Mouse (Mus musculus): ENCODE data around the gene Slc25a10. TPM values are rescaled to one million over a fixed set of nuclear protein-coding genes. Genes with fewer than 3 reads are reported as not detected.

Gene Slc25a10
- polyA plus RNA-seq, 1 experiment from 2014 or later, result 36.7 TPM

DNA sequence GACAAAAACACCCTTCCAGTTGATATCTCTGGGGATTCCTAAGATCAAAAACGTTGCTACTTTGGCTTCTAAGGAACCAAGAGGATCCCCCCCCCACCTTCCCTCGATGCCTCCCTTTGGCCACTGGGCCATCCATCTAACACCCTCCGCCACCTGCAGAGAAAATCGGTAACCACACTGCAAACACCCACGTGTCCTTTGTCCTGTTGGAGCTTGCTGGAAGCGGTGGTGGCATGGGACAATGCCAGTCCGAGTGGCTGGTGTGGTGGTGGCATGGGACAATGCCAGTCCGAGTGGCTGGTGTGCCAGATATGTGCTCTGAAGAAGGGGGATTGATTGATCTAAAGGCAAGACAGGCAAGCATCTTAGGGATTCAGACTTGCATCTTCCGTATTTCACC is 40.0 kb downstream of the Slc25a10 start:
- H3K27ac ChIP-seq, result no peak overlapping the region
- H3K36me3 ChIP-seq, result no peaks in the 10 kb centered on the region
- H3K27me3 ChIP-seq, result peaks cover 71% of the 10 kb centered on the region
- H3K9ac ChIP-seq, result no peak overlapping the region
- H3K4me1 ChIP-seq, result peaks cover 15% of the 10 kb centered on the region
- ATAC-seq (ENCODE audit: insufficient number of reproducible peaks, low FRiP score, low TSS enrichment, low read depth), result no peak
- no peak overlapping the region for H3K4me2 ChIP-seq
- H3K9me3 ChIP-seq, result no peaks in the 10 kb centered on the region
- WGBS, result 28% methylated on average over 9 of the region's 9 CpGs
- H3K4me3 ChIP-seq, result no peak overlapping the region

DNA sequence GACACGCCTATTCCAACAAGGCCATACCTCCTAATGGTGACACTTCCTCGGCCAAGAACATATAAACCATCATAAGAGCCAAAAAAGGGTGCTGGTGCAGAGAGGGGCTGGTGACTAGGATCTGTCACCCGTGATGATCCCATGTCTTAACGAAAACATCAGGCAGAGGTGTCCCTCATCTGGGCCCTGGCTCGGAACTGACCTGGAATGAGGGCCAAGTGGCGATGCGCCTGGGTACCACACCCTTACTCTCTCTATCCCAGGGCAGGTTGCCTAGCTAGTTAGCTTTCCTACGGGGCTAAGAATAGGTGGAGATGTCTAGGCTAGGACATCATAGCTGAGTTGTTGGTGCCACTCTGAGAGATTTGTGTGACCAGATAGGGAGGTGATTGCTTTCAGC is 42.5 kb downstream of the Slc25a10 start:
- Histone ChIP-seq H3K4me3 (no peak overlapping the region), H3K27me3 (peaks cover 53% of the 10 kb centered on the region), H3K9me3 (no peaks in the 10 kb centered on the region), H3K9ac (no peak overlapping the region), H3K4me1 (peaks cover 25% of the 10 kb centered on the region), H3K27ac (no peak overlapping the region), H3K4me2 (no peak overlapping the region), H3K36me3 (no peaks in the 10 kb centered on the region)
- ATAC-seq (ENCODE audit: insufficient number of reproducible peaks, low FRiP score, low TSS enrichment, low read depth), result no peak
- 79% methylated on average over 8 of the region's 8 CpGs for WGBS

DNA sequence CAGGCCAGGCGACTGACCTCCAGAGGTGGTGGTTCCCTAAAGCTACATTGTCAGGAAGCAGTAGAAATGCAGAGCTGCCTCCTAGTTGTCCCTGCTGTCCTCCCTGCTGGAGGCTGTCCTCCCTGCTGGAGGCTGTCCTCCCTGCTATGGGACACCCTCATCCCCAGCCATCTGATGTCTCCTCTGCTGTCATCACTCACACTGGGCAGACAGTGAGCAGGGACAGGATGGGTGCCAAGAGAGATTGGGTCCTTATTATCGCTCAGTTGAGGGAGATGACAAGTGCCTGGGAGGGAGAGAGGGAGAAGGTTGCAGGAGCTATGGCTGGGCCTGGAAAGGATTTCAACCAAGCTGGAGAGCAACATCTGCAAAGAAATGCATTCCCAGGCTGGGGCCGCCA is 43.5 kb downstream of the Slc25a10 start:
- WGBS, result 68% methylated on average over 3 of the region's 3 CpGs
- no peak overlapping the region for H3K4me2 ChIP-seq
- H3K9ac ChIP-seq, result no peak overlapping the region
- no peaks in the 10 kb centered on the region for H3K9me3 ChIP-seq
- peak overlapping the region; percentile 22; the same call in 1 of the 2 replicates for H3K27ac ChIP-seq
- H3K36me3 ChIP-seq, result no peaks in the 10 kb centered on the region
- peaks cover 43% of the 10 kb centered on the region for H3K27me3 ChIP-seq
- peaks cover 35% of the 10 kb centered on the region for H3K4me1 ChIP-seq
- no peak for ATAC-seq (ENCODE audit: insufficient number of reproducible peaks, low FRiP score, low TSS enrichment, low read depth)
- no peak overlapping the region for H3K4me3 ChIP-seq

DNA sequence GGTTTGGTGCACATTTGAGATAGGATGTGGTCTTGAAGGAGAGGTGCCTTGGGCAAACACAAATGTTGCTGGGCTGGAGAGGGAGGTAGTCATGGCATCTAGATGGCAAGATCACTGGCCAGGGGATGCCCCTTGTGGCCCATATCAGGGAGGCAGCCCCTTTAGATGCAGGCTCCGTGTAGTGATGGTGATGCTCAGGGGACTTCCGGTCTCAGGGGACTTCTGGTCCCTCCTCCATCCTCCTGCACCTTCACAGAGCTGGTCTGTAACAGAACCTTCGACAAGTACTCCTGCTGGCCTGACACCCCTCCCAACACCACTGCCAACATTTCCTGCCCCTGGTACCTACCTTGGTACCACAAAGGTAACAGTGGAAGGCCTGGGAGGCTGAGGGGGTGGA is 44.2 kb downstream of the Slc25a10 start:
- Histone ChIP-seq H3K27ac (no peak overlapping the region), H3K4me2 (no peak overlapping the region), H3K27me3 (peaks cover 36% of the 10 kb centered on the region), H3K4me1 (peaks cover 30% of the 10 kb centered on the region), H3K9me3 (no peaks in the 10 kb centered on the region), H3K36me3 (no peaks in the 10 kb centered on the region), H3K9ac (no peak overlapping the region), H3K4me3 (no peak overlapping the region)
- WGBS, result 79% methylated on average over 3 of the region's 3 CpGs
- ATAC-seq (ENCODE audit: insufficient number of reproducible peaks, low FRiP score, low TSS enrichment, low read depth), result no peak

DNA sequence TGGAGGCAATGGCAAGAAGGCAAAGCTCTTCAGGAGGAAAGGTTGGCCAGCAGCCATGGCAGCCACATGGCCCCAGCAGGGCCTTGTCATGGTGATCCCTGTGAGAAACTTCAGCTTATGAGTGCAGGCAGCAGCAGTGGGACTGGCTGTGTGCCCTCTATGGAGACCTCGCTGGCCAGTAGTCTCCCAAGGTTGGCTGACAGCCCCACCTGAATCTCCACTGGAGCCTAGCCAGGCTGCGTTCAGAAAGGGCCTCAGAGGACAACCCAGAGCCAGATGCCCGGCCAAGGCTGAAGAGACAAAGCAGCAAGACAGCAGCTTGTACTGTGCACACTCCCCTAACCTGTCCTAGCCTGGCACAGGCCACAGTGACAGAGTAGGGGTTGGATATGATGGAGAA is 46.8 kb downstream of the Slc25a10 start:
- Histone ChIP-seq H3K4me2 (no peak overlapping the region), H3K4me3 (no peak overlapping the region), H3K27me3 (peaks cover 11% of the 10 kb centered on the region), H3K9me3 (no peaks in the 10 kb centered on the region), H3K4me1 (peaks cover 23% of the 10 kb centered on the region), H3K36me3 (peaks cover 17% of the 10 kb centered on the region), H3K9ac (no peak overlapping the region), H3K27ac (peak overlapping the region; percentile 60)
- 55% methylated on average over 3 of the region's 3 CpGs for WGBS
- ATAC-seq (ENCODE audit: insufficient number of reproducible peaks, low FRiP score, low TSS enrichment, low read depth), result no peak

DNA sequence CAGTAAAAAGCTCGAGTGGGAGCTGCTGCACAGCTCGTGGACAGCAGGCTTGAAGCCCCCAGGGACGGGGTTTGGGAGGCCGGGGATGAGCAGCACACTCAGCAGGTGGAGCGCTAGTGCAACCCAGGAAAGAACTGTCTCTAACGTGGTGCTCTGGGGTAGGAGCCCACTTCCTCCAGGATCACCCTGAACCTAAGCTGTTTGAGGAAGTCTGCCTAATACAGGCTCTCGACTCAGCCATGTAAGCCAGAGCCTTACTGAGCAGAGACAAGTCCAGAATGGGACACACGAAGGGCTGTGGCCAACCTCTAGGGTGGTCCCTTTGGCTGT is 47.3 kb downstream of the Slc25a10 start:
- Histone ChIP-seq H3K36me3 (peaks cover 21% of the 10 kb centered on the region), H3K4me1 (peaks cover 23% of the 10 kb centered on the region), H3K27me3 (peaks cover 7% of the 10 kb centered on the region), H3K9ac (no peak overlapping the region), H3K4me3 (no peak overlapping the region), H3K27ac (peak overlapping the region; percentile 60; the same call in 1 of the 2 replicates), H3K9me3 (no peaks in the 10 kb centered on the region), H3K4me2 (no peak overlapping the region)
- no peak for ATAC-seq (ENCODE audit: insufficient number of reproducible peaks, low FRiP score, low TSS enrichment, low read depth)
- 55% methylated on average over 8 of the region's 8 CpGs for WGBS

DNA sequence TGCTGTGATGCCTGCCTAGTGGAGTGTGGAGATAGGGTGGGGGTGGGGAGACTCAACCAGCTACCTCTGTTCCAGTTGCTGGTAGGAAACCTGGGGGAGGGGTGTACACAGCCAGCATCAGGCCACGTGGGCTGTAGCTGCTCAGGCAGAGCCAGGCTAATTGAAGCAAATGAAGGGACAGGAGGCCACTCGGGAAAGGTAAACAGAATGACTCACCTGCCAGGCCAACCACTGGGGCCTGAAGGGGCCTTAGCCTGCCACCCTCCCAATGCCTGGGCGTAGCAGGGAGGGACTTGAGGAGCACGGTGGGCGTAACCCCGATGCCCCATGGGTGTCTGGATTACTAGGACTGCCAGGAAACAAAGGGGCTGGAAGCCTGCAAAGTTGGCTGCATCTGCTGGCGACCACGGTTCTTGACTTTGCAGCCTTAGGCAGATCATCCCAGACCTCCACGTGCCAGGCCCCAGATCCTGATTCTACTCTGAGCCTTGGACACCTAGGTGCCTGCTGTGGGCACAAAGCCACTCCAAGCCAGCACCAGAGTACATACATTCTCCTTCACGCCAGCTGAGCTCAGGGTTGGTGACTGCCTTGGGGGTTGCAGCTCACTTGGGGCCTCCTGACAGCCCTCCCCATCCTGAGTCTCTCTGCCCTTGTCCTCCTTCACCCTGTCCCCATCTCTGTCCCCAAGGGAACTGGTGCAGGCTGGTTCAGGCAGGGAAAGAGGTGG is 47.8 kb downstream of the Slc25a10 start:
- Histone ChIP-seq H3K27ac (peak overlapping the region; percentile 60), H3K4me2 (no peak overlapping the region), H3K36me3 (peaks cover 27% of the 10 kb centered on the region), H3K4me3 (no peak overlapping the region), H3K27me3 (peaks cover 2% of the 10 kb centered on the region), H3K9me3 (no peaks in the 10 kb centered on the region), H3K9ac (no peak overlapping the region), H3K4me1 (peaks cover 23% of the 10 kb centered on the region)
- no peak for ATAC-seq (ENCODE audit: insufficient number of reproducible peaks, low FRiP score, low TSS enrichment, low read depth)
- 22% methylated on average over 10 of the region's 10 CpGs for WGBS

DNA sequence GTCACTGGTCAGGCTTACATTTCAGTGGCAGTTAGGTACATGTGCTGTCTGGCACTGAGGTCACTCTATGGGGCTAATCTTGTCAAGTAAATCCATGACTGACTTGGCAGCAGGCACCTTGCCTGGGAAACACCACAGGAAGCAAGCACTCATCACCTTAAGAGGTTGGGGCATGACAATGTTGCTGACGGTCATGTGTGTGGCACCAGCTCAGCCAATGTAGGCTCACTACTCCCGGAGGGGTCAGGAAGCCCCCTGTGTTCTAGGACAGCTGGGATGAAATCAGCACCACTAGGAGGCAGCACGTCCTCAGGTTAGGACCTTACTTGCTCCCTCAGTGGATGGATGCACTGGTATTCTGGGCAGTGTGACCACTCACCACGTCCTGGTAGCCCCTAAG is 50.3 kb downstream of the Slc25a10 start:
- no peak overlapping the region for H3K9ac ChIP-seq
- H3K36me3 ChIP-seq, result peaks cover 45% of the 10 kb centered on the region
- H3K27ac ChIP-seq, result no peak overlapping the region
- 47% methylated on average over 4 of the region's 4 CpGs for WGBS
- no peak for ATAC-seq (ENCODE audit: insufficient number of reproducible peaks, low FRiP score, low TSS enrichment, low read depth)
- H3K4me1 ChIP-seq, result peaks cover 21% of the 10 kb centered on the region
- H3K9me3 ChIP-seq, result no peaks in the 10 kb centered on the region
- H3K4me2 ChIP-seq, result no peak overlapping the region
- H3K4me3 ChIP-seq, result no peak overlapping the region
- no peaks in the 10 kb centered on the region for H3K27me3 ChIP-seq

DNA sequence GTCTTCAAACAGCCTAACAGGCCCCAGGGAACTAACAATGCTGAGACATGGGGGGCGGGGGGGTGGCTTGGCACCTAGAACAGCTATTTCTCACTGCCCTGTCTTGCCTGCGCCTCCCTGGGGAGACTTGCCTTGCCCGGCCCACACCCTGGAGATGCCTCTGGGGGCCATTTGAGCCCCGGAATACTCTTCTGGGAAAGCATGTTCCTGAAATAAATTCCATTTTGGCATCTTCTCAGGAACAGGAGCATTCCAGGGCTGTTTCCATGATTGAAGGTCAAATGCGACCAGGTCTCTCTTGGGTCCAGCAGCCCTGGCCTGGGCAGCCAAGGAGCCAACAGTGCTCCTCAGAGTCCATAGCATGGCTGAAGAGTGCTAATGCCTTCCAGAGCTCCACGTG is 50.7 kb downstream of the Slc25a10 start:
- peaks cover 45% of the 10 kb centered on the region for H3K36me3 ChIP-seq
- no peak overlapping the region for H3K4me2 ChIP-seq
- H3K4me3 ChIP-seq, result no peak overlapping the region
- H3K9me3 ChIP-seq, result no peaks in the 10 kb centered on the region
- 79% methylated on average over 6 of the region's 6 CpGs for WGBS
- H3K27ac ChIP-seq, result no peak overlapping the region
- H3K9ac ChIP-seq, result no peak overlapping the region
- no peak for ATAC-seq (ENCODE audit: insufficient number of reproducible peaks, low FRiP score, low TSS enrichment, low read depth)
- H3K27me3 ChIP-seq, result no peaks in the 10 kb centered on the region
- H3K4me1 ChIP-seq, result peaks cover 21% of the 10 kb centered on the region

DNA sequence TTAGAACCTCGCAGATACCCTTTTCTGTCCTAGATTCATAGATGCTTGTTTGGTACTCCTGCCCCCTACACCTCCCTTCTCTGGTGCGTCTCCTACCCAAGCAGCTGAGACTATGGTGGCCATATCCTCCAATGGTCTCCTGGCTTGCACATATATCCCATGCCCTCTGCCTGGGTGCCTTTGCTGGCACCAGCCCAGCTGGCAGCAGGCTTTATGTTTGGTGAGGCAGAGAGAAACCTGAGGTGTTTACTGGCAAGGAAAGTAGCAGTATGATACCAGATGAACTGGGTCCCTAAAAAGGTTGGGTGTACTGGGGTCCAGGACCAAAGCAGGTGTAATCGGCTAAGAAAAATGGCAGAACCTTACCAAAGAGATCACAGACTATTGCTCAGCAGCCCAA is 54.3 kb downstream of the Slc25a10 start:
- Histone ChIP-seq H3K9me3 (no peaks in the 10 kb centered on the region), H3K36me3 (peaks cover 45% of the 10 kb centered on the region), H3K27me3 (no peaks in the 10 kb centered on the region), H3K4me1 (peaks cover 25% of the 10 kb centered on the region), H3K4me3 (no peak overlapping the region), H3K9ac (no peak overlapping the region), H3K4me2 (no peak overlapping the region), H3K27ac (no peak overlapping the region)
- WGBS, result 90% methylated on average over 3 of the region's 3 CpGs
- no peak for ATAC-seq (ENCODE audit: insufficient number of reproducible peaks, low FRiP score, low TSS enrichment, low read depth)

DNA sequence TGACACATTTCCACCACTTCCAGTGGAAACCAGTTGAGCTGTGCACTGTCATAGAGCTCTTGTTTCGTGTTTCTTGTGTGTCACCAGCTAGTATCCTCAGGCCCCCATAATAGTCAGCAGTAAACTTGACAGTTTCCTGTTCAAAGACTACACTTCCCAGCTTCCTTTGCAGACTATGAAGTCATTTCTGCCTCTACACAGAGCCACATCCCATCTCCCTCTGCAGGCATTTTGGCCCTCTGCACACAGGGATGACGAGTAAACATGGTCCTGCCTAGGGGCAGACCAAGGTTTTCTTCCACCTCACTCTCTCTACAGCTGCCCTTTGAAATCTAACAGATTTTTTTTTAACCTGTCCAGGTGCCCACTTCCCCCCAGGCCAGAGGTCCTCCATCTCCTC is 55.8 kb downstream of the Slc25a10 start:
- ATAC-seq (ENCODE audit: insufficient number of reproducible peaks, low FRiP score, low TSS enrichment, low read depth), result no peak
- Histone ChIP-seq H3K4me3 (no peak overlapping the region), H3K9ac (no peak overlapping the region), H3K9me3 (no peaks in the 10 kb centered on the region), H3K27ac (peak overlapping the region; percentile 94; the same call in 1 of the 2 replicates), H3K4me2 (no peak overlapping the region), H3K4me1 (peaks cover 25% of the 10 kb centered on the region), H3K27me3 (no peaks in the 10 kb centered on the region), H3K36me3 (peaks cover 38% of the 10 kb centered on the region)
- WGBS, result 57% methylated on average over 2 of the region's 2 CpGs

DNA sequence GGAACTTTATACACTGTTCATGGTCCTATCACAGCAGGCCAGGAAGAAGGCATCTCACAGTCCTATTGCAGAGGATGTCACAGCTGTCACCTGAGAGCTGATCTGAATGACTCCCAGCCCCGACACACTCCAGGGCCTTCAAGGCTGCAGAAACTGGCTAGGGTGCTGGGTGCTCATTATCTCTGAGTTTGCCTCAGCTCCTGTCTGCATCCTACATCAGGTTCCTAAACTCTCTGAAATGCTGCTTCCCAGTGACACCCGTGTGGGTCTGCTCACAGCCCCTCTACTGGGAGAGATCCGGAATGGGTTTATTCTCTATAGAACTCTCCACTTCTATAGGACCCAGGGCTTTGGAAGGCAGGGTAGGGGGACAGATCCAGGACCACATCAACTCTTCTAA is 56.6 kb downstream of the Slc25a10 start:
- H3K27me3 ChIP-seq, result no peaks in the 10 kb centered on the region
- H3K9ac ChIP-seq, result peak overlapping the region; percentile 92; the same call in 1 of the 2 replicates
- peaks cover 25% of the 10 kb centered on the region for H3K4me1 ChIP-seq
- peaks cover 31% of the 10 kb centered on the region for H3K36me3 ChIP-seq
- ATAC-seq (ENCODE audit: insufficient number of reproducible peaks, low FRiP score, low TSS enrichment, low read depth), result no peak
- H3K9me3 ChIP-seq, result no peaks in the 10 kb centered on the region
- peak overlapping the region; percentile 81 for H3K4me2 ChIP-seq
- peak overlapping the region; percentile 94 for H3K27ac ChIP-seq
- 78% methylated on average over 3 of the region's 3 CpGs for WGBS
- peak overlapping the region; percentile 89 for H3K4me3 ChIP-seq

DNA sequence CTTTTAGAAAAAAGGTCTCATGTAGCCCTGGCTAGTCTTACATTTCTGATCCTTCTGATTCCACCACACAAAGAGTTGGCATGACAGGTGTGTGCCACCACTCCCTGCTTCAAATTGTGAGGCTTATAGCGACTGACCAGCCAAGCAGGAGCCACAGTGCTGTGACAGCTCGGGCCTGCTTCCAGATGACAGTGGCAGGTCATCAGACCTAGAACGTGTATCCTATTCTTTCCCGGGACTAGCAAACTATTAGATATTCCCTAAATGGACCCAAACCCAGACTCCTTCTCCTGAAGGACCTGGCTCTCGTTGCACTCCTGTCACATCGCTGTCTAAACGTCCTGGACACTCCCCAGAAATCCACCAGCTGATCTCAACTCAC is 57.1 kb downstream of the Slc25a10 start:
- peak overlapping the region; percentile 89 for H3K4me3 ChIP-seq
- no peak for ATAC-seq (ENCODE audit: insufficient number of reproducible peaks, low FRiP score, low TSS enrichment, low read depth)
- H3K4me2 ChIP-seq, result peak overlapping the region; percentile 81
- peaks cover 25% of the 10 kb centered on the region for H3K4me1 ChIP-seq
- peak overlapping the region; percentile 94 for H3K27ac ChIP-seq
- H3K36me3 ChIP-seq, result peaks cover 25% of the 10 kb centered on the region
- H3K27me3 ChIP-seq, result no peaks in the 10 kb centered on the region
- H3K9ac ChIP-seq, result peak overlapping the region; percentile 92
- H3K9me3 ChIP-seq, result no peaks in the 10 kb centered on the region
- 18% methylated on average over 7 of the region's 7 CpGs for WGBS
